Mouse (Mus musculus) bone marrow, adult 2 months (tissue): ENCODE measurements around the gene Hsp90ab1. TPM values are rescaled to one million over a fixed set of nuclear protein-coding genes. Genes with fewer than 3 reads are reported as not detected.

Experiments used
- H3K27ac ChIP-seq: fragments of 200-500 bp; 2 replicates; pipeline ENCODE4 v1.5.1; 2012; ENCODE audit warnings: low read depth, mild to moderate bottlenecking, control low read depth, inconsistent platforms, low read length; ENCODE audit not compliant: control insufficient read depth, poor library complexity, insufficient read depth
- H3K4me1 ChIP-seq: fragments of 200-500 bp; 2 replicates; pipeline ENCODE4 v1.6.1; 2011; ENCODE audit warnings: low read length; ENCODE audit not compliant: control insufficient read depth, insufficient read depth
- H3K4me3 ChIP-seq: fragments of 200-500 bp; replicated peaks from 2 replicates; pipeline ENCODE3; 2011; ENCODE audit warnings: mild to moderate bottlenecking, low read depth, low read length, control low read depth; ENCODE audit not compliant: control insufficient read depth
- CTCF ChIP-seq: fragments of 200-500 bp; IDR thresholded peaks from 2 replicates; pipeline ENCODE4 v1.5.1; 2011; ENCODE audit warnings: low read length, control low read depth; ENCODE audit not compliant: control insufficient read depth, insufficient read depth
- POLR2A ChIP-seq: fragments of 200-500 bp; IDR thresholded peaks from 2 replicates; pipeline ENCODE4 v1.6.1; 2011; ENCODE audit warnings: low read depth, mild to moderate bottlenecking, control low read depth, low read length, borderline replicate concordance; ENCODE audit not compliant: control insufficient read depth
- WGBS: fragments of 180-500 bp; shearing (Covaris S2); methylation state at CpG from one replicate; pipeline ENCODE4 v1.1.7; 2018; 5-methylcytosine and 5-hydroxymethylcytosine counted together
- polyA plus RNA-seq: library from polyadenylated mRNA; stranded (reverse); fragments of >200 nt; gene quantifications from 2 replicates; pipeline ENCODE4 v1.2.4, GENCODE M21; 2011; ENCODE audit warnings: low replicate concordance; ENCODE audit not compliant: missing spikeins, insufficient read depth, insufficient read length

The Hsp90ab1 gene
- polyA plus RNA-seq, 1 experiment: 1,077 TPM

- 90% methylated on average over 23 of the region's 23 CpGs for WGBS
- Histone ChIP-seq H3K27ac (peak overlapping the region; percentile 38), H3K4me1 (peaks cover 14% of the 10 kb centered on the region), H3K4me3 (no peak overlapping the region)
- TF ChIP-seq CTCF: no peak
- no peak; the same call in 1 of the 2 replicates for TF ChIP-seq POLR2A
Measured at GRCm38 (mm10) chr17:45585725-45586448, 12.8 kb upstream of the Hsp90ab1 start.

- TF ChIP-seq POLR2A: 0 out of 2 replicates have a peak, but pooled peaks have one; percentile 33
- TF ChIP-seq CTCF: peak; percentile 86
- H3K27ac ChIP-seq: peak overlapping the region; percentile 83
- peak overlapping the region; percentile 8 for H3K4me3 ChIP-seq
- peaks cover 16% of the 10 kb centered on the region for H3K4me1 ChIP-seq
- 32% methylated on average over 14 of the region's 14 CpGs for WGBS
Measured at GRCm38 (mm10) chr17:45584939-45585678, 12.0 kb upstream of the Hsp90ab1 start.

GRCm38 (mm10) chr17:45584096-45584896 lies 11.2 kb upstream of the Hsp90ab1 start:
- peak overlapping the region; percentile 46 for H3K4me3 ChIP-seq
- WGBS: 30% methylated on average over 12 of the region's 12 CpGs
- H3K27ac ChIP-seq: peak overlapping the region; percentile 83
- TF ChIP-seq CTCF (no peak; the same call in 1 of the 2 replicates), POLR2A (no peak)
- peaks cover 18% of the 10 kb centered on the region for H3K4me1 ChIP-seq

GRCm38 (mm10) chr17:45582715-45583355 lies 9.8 kb upstream of the Hsp90ab1 start:
- Histone ChIP-seq H3K4me3 (peak overlapping the region; percentile 29), H3K4me1 (peaks cover 18% of the 10 kb centered on the region), H3K27ac (peak overlapping the region; percentile 54; the same call in 1 of the 2 replicates)
- TF ChIP-seq CTCF (peak; percentile 68), POLR2A (no peak)
- 17% methylated on average over 6 of the region's 6 CpGs for WGBS

- Histone ChIP-seq H3K27ac (peak overlapping the region; percentile 42), H3K4me3 (no peak overlapping the region), H3K4me1 (peaks cover 18% of the 10 kb centered on the region)
- WGBS: 56% methylated on average over 6 of the region's 6 CpGs
- TF ChIP-seq CTCF (no peak), POLR2A (no peak)
Measured at GRCm38 (mm10) chr17:45582188-45582587, 9.1 kb upstream of the Hsp90ab1 start.

GRCm38 (mm10) chr17:45581567-45581983 lies 8.5 kb upstream of the Hsp90ab1 start:
- peak overlapping the region; percentile 18; the same call in 1 of the 2 replicates for H3K27ac ChIP-seq
- no peak overlapping the region for H3K4me3 ChIP-seq
- TF ChIP-seq CTCF: peak; percentile 51; the same call in 1 of the 2 replicates
- no peak for TF ChIP-seq POLR2A
- 5% methylated on average over 2 of the region's 2 CpGs for WGBS
- peaks cover 18% of the 10 kb centered on the region for H3K4me1 ChIP-seq

- peak overlapping the region; percentile 50 for H3K27ac ChIP-seq
- peaks cover 18% of the 10 kb centered on the region for H3K4me1 ChIP-seq
- 41% methylated on average over 12 of the region's 12 CpGs for WGBS
- TF ChIP-seq CTCF: no peak
- TF ChIP-seq POLR2A: no peak
- H3K4me3 ChIP-seq: no peak overlapping the region
Measured at GRCm38 (mm10) chr17:45580958-45581477, 7.9 kb upstream of the Hsp90ab1 start.

- Histone ChIP-seq H3K4me3 (no peak overlapping the region), H3K27ac (no peak overlapping the region), H3K4me1 (peaks cover 14% of the 10 kb centered on the region)
- 85% methylated on average over 4 of the region's 4 CpGs for WGBS
- TF ChIP-seq CTCF: no peak
- no peak for TF ChIP-seq POLR2A
Measured at GRCm38 (mm10) chr17:45579554-45579953, 6.5 kb upstream of the Hsp90ab1 start.
